ENCODE assay signal across 26 mouse cellular contexts in the genomic region with DNA sequence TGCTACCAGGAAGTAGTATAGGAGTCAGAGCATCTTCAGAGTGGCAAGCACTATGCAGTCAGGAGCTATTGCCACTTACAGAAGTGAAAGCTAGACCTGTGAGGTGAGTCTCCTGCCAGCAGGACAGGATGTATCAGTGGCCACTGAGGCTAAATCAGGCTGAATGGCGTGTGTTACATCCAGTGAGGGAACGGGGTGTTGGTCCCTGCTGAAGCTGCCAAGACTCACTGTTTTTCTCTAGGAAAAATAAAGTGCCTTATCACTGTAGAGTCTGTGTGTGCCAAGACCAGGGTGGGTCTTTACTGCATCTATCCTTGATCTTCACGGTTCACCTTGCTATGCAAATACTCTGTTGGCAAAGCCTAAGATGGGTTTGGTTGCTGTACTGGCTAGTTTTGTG. TPM values are rescaled to one million over a fixed set of nuclear protein-coding genes. Genes with fewer than 3 reads are reported as not detected.
"Had no signal": no experiment of that assay in that cellular context is flagged by ENCODE, and none has a peak within 500 bp of the region (broad histone marks: within the 10 kb centered on the region; RNA-seq: fewer than 3 reads in every experiment).

No protein-coding gene starts in this region.

- H3K9me3 ChIP-seq: heart, embryonic 12.5 days; hindbrain, embryonic 12.5 days; intestine, embryonic 15.5 days; limb, embryonic 10.5 days; limb, embryonic 12.5 days; liver, embryonic 13.5 days had no signal

- ATAC-seq: hindbrain, embryonic 16.5 days; inflammation-experienced regulatory T-cells, adult 6 months; intestine, embryonic 15.5 days; intestine, postnatal 0 days had no signal

- H3K27me3 ChIP-seq: heart, embryonic 12.5 days; hindbrain, embryonic 12.5 days; intestine, embryonic 15.5 days; limb, embryonic 12.5 days; liver, embryonic 13.5 days had no signal

- H3K9ac ChIP-seq: heart, embryonic 12.5 days; hindbrain, embryonic 12.5 days; hindbrain, embryonic 14.5 days; intestine, embryonic 15.5 days; limb, embryonic 12.5 days; liver, embryonic 13.5 days had no signal

- H3K36me3 ChIP-seq: heart, embryonic 12.5 days; hindbrain, embryonic 10.5 days; hindbrain, embryonic 12.5 days; intestine, embryonic 15.5 days; limb, embryonic 10.5 days; limb, embryonic 12.5 days; liver, embryonic 13.5 days had no signal

- H3K27ac ChIP-seq: gastrocnemius, adult 2 months; heart, adult 2 months; hindbrain, embryonic 10.5 days; hindbrain, embryonic 12.5 days; hindbrain, embryonic 14.5 days; intestine, embryonic 15.5 days; layer of hippocampus, adult 2 months; left cerebral cortex, adult 2 months; limb, embryonic 10.5 days; limb, embryonic 12.5 days; liver, embryonic 13.5 days had no signal

- DNase-seq: gastrocnemius, adult 2 months; gastrocnemius, postnatal 10 days; gastrocnemius, postnatal 25 days; heart, adult 2 months; heart, postnatal 10 days; heart, postnatal 4 days; kidney, adult 18-20 months; kidney, adult 8-10 months; kidney, postnatal 10 days; kidney, postnatal 25 days; kidney, postnatal 4 days; liver; liver, embryonic 13.5 days had no signal

- H3K4me2 ChIP-seq: heart, embryonic 12.5 days; hindbrain, embryonic 12.5 days; hindbrain, embryonic 14.5 days; intestine, embryonic 15.5 days; limb, embryonic 12.5 days; liver, embryonic 11.5 days; liver, embryonic 13.5 days had no signal

- H3K4me1 ChIP-seq: heart, embryonic 12.5 days; hindbrain, embryonic 10.5 days; hindbrain, embryonic 12.5 days; intestine, embryonic 15.5 days; limb, embryonic 10.5 days; limb, embryonic 12.5 days; liver, embryonic 13.5 days had no signal

- H3K4me3 ChIP-seq: gastrocnemius, adult 2 months; heart, adult 2 months; heart, embryonic 12.5 days; hindbrain, embryonic 10.5 days; hindbrain, embryonic 12.5 days; intestine, embryonic 15.5 days; layer of hippocampus, adult 2 months; left cerebral cortex, adult 2 months; limb, embryonic 10.5 days; limb, embryonic 12.5 days; liver, embryonic 13.5 days had no signal

RNA-seq across cellular contexts. Expression of gene Gng4, which starts 34.8 kb away (rescaled TPM):
- polyA plus RNA-seq: inflammation-experienced regulatory T-cells, adult 6 months; liver, embryonic 11.5 days had no signal
